Mouse (Mus musculus) NIH3T3 (cell line): ENCODE results near the gene Jun.

Source experiments
- DNase-seq: peaks from one replicate; pipeline ENCODE4 v3.0.0-alpha.2; 2012; ENCODE audit warnings: low read depth

Gene Jun

DNA sequence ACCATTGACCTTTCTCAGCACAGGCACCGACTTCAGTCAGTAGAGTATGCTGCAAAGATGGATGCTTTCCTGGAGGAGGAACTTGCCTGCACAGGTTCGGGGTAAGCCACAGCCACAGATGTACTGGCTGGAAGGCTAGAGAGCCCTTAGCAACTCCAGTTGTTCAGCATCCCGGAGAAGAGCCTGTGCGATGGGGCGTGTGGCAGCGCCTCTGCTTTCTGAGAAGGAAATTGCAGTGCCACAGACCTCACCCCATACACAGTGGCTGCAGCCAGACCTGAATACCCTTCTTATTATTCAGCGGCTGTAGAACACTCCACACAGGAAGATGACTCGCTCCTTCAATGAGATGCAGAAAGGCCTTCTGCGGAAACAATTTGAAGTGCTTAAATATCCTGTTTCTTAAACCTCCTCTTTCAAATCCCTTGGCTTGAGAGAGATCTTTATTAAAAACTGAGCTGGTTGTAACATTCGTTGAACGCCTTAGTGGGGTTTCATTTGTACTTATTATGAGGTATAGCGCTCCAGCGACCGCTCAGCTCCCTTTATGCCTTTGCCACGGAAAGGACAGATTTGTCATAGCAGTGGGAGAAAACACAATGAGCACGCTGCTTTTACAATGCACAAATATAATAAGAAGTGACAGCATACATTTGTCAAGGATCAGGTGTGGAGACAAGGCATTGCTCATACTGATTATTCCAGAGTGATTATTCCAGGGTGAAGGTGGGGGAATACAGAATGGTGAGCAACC, 26.0 kb downstream of the Jun start:
- DNase-seq: peak; percentile 76

DNA sequence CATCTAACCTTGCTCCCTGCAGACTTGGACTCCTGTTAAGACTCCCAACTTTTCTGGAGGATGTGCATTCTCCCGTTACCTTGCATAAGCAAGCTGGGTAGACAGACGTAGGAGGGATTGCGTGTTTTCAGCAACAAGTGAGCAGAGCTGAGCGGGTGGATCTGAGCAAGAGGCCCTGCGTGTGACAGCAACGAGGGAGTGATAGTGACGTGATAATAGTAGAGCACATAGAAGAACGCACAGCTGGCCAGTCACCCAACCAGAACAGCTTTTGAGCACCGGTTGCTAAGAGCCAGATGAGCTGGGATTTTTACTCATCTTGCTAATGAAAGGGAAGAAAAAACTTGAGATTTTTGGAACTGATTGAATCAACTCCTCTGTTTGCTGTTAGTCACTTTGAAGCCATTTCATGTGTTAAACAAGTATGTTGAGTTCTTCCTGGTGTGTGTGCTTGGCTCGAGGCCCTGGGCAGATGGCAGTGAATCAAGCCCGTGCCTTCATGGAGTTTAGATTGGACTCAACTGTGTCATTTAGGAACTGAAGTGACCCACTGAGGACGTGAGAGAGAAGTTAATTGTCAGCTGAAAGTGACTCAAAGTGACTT, 28.6 kb downstream of the Jun start:
- no peak for DNase-seq

DNA sequence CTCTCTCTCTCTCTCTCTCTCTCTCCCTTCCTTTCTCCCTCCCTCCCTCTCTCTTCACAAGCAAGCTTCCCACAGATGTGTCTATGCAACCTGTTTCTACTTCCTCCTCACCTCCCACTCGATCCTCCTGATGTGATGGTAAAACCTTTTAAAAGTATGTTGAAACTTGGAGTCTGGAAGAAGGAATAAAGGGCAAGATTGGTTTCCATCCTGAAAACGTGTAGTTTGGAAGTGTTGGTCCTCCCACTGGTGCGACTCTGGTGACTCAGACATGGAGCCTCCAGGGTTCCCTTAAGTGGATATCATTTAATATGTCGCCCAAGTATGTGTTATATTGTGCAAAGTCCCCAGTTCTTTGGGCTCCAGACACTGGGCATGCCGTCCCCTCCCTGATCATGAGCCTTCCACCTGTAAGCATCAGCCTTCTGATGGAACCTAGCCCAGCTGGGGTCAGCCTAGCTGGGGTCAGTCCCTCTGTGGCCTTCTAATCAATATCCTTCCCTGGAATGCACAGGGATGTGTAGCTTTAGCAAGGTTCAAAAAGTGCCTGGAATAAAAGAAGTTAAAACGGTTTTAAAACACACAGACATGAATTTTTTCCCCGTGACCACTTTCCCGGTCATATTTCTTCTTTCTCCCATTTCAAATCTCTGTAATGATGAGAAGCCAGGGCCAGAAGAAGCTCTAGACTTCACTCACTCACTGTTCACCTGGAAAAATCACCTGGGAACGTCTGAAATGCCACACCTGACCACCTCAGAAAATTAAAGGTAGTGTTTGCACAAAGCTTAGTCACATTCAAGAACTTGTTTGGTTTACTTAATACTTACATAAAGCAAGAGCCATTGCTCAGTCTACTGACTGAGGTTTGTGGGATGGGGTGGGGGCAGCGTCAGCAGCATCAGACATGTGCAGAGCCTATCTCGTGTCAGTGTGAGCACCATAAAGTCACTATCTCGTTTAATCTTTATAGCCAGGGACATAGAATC, 30.1 kb downstream of the Jun start:
- no peak for DNase-seq

DNA sequence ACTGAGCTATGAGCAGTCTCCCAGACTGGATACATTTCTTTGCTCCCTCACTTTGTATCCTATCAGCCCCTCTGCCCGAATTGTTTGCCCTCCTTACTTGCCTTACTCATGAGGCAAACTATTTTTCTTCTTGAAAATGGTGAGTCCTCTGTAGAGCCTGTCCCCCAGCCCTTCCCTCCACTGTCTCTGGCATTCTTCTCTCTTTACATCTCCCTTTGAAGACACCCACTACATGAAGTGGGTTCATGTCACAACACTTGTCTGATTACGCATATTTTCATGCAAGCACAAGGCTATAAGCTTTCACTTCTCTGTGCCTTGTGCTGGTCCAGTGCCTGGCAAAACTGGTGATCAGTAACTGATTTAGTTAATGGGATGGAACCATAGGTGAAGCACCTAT, 31.8 kb downstream of the Jun start:
- DNase-seq: no peak

DNA sequence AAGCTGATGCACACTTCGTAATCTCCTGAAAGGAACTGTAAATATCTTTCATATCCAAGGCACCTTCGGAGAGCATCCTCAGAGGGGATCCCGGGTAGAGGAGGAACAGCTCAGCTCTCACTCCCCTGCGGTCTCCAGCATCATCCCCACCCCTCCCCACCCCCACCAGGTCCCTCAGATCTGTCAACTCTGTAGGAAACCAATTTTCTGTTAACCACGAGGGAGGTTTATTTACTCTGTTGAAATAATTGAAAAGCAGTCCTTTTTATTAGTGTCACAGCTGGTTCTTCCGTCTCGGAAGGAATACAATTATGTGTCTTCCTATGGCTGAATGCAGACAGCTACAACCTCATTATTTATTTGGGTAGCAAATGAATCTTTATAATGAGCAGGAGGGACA, 33.8 kb downstream of the Jun start:
- no peak for DNase-seq

DNA sequence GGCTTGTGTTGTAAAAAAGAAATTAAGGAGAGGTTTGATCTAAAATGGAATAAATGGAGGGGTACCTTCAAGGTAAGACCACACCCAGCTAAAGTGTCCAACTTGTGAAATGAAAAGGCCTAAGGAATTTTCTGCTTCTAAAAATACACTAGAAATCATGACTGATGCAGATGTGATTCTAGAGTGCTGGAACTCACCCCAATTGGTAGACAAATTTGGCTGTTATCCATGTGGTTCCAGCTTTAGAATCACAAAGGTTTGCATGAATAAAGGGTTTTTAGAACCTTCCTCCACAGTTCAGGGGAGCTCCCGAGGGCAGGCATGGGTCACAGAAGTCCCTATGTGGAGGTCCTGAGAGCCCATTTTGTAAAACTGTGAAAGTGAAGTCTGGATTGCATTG, 39.3 kb downstream of the Jun start:
- DNase-seq: peak; percentile 53

DNA sequence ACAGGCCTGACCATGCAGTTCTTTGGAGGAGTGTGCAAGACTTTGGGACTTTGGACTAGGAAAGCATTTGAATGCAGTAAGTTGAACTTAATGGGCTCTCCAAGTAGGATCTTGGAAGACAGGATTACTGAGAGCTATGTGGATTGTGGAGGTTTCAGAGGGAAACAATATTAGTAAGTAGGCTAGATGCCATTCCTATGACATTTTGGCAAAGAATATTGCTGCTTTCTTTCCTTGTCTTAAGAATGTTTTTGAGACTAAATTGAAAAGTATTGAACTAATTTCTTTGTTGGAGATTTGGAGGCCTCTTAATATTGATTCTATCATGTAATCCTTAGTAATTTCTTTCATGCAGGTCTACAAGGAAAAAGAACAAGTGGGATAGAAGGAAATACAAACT, 39.8 kb downstream of the Jun start:
- DNase-seq: peak; percentile 60

DNA sequence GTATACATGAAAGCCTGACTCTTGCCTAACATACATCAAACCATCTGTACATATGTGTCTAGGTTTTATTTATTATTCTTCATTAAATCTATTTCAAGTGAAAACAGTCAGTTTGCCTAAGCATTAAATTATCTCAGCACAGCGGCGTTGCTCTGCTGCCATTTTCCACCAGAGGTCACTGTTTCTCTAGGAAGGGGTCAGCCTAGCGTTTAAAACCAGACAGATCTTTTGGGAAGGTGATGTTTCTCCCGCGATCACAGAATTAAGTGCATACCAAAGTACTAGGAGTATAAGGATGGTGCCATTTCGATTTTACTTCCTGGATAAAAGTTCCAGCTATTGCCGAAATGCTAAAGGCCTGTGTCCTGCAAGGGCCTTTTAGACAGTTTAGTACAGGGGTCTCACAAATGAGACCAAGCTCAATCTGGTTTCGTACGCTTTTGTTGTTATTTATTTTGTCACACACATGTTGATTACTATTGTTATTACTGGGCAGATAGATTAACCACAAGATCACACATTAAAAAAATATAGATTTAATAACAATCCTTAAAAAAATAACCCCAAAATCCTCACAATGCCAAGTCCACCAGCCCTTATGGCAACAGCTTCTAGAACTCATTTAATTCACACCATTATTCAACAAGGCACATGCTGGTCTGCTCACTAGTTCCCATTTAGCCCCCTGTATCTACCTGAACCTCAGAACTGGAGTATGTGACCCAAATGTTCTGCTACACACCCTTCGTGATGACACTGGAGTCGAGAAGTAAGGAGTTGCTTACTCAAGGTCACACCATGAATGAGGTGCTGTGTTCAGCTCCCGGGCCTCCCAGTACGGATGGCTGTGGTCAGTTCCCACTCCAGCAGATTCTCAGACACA, 43.6 kb downstream of the Jun start:
- DNase-seq: peak; percentile 92

DNA sequence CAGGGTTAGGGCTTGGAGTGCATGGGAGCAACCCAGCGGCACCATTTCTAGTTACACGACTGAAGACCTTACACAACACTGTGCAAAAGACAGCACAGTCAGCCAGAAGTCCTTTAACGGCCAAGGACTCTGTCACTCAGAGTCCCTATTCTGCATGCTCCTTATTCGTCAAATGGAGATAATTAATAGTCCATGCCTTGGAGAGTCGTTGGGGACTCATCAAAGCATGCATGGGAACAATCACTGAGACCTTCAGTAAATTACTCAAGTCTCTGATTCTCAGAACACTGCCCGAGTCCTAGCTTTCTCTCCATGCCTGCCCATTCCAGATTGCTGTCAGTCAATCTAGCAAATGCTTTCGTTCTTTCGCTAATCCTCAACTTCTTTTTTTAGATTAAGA, 44.3 kb downstream of the Jun start:
- no peak for DNase-seq

DNA sequence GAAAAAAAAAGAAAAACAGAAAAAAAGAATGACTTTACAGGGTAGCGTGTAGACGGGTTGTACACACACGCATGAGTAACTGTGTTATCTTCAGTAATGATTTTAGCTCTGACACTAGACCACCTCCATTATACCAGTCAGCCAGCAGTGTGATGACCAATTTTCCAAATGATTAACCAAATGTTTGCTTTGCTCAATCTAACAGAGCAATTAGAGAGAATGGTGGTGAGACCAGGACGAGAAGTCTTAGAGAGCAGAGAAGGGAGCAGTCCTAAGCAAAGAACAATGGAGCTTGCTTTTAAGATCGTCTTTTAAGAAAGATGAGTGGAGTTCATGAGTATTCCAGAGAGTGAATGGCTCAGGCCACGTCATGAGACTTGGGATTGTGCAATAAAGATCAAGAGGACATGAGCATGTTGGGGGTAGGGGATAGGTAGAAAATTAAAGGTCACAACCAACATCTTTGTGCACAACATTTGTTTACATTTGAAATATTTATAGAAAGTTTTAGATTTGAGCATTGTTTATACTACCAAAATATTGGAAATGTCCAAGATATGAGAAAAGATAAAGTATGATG, 46.7 kb downstream of the Jun start:
- no peak for DNase-seq

DNA sequence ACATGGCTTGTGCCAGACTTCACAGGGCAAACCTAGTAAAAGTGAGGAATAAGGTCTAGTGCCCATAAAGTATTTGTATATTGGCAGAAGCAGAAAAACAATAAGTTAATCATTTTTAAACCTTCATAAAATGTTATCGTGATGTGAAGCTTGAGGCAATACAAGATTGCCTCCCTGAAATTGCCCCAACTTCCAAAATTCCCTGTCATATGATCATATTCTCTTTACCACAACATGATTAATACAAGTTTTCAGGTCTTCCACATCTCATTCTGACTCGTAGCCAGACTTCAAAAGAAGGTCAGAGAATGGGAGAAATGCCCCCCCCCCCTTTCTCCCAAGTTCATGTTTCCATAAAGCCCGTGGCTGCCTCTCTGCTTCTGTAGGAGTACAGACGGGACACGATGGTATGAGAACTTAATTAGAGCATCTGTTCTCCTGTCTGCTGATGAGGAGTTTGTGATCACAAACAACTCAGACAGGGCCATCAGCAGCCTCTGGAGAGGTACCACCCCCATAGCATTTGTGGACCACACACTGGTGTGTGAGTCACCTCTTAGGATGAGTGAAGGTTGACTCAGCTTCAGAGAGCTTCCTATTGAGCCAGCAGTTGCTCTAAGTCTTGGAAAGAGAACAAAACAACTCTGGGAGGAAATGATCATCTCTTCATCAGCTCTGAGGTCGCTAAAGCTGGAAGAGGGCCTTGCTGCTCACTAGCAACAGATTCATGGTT, 50.8 kb downstream of the Jun start:
- peak; percentile 80 for DNase-seq

DNA sequence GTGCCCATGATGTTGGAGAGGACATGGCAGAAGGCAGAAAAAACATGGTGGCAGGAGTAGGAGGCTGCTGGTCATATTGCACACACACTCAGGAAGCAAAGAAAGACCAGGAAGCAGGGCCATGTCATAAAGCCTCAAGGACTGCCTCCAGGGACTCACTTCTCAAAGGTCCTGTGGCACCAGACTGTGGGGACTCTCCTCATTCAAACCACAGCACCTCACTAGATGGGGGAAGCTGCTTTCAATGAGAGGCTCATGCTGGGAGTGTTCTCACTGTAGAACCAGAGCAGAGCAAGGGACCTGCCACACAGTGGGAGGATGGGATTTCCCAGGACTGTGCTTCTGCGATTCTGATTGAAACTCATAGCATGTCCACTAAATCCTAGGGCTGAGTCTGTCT, 51.9 kb downstream of the Jun start:
- no peak for DNase-seq

DNA sequence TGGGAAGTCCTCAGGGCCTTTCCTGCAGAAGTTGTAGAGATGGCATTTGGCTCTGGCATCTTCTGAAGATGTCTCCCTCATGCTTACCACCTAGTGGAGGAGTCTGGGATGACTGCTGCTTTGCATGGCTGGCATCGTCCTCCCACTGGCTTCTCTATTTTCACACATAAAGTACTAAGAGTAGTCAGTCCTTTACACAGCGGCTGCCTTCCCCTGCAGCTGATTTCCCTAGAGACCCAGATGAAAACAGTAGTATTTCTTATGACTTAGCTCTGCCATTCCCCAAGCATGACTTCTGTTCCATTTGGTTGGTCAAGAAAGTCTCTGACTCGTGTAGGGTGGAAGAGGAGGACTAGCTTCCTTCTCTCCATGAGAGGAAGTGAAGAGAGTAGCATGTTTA, 52.8 kb downstream of the Jun start:
- DNase-seq: peak; percentile 47
